Mouse (Mus musculus): ENCODE measurements around the gene Eml6.

Eml6 gene

GRCm38 (mm10) chr11:29749468-29749829 lies 276.4 kb downstream of the Eml6 start:
- no peak for DNase-seq (ENCODE audit: low spot score in 2 of 2)

- no peak for DNase-seq (ENCODE audit: low spot score in 2 of 2)
These were observed 276.9 kb downstream of the Eml6 start for GRCm38 (mm10) chr11:29748750-29749467.

GRCm38 (mm10) chr11:29747881-29748280 lies 278.0 kb downstream of the Eml6 start:
- no peak for DNase-seq (ENCODE audit: low spot score in 2 of 2)

GRCm38 (mm10) chr11:29747365-29747764 lies 278.5 kb downstream of the Eml6 start:
- no peak for DNase-seq (ENCODE audit: low spot score in 2 of 2)

GRCm38 (mm10) chr11:29746203-29746602 lies 279.6 kb downstream of the Eml6 start:
- DNase-seq (ENCODE audit: low spot score in 2 of 2), result no peak

GRCm38 (mm10) chr11:29745513-29745912 lies 280.3 kb downstream of the Eml6 start:
- no peak for DNase-seq (ENCODE audit: low spot score in 2 of 2)

GRCm38 (mm10) chr11:29744760-29745430 lies 280.9 kb downstream of the Eml6 start:
- DNase-seq (ENCODE audit: low spot score in 2 of 2), result no peak

- no peak for DNase-seq (ENCODE audit: low spot score in 2 of 2)
These were observed 286.1 kb downstream of the Eml6 start for GRCm38 (mm10) chr11:29739752-29740151.

- DNase-seq (ENCODE audit: low spot score in 2 of 2), result no peak
These were observed 297.9 kb downstream of the Eml6 start for GRCm38 (mm10) chr11:29727901-29728300.

GRCm38 (mm10) chr11:29725610-29726009 lies 300.2 kb downstream of the Eml6 start:
- DNase-seq (ENCODE audit: low spot score in 2 of 2), result no peak

- no peak for DNase-seq (ENCODE audit: low spot score in 2 of 2)
These were observed 300.7 kb downstream of the Eml6 start for GRCm38 (mm10) chr11:29725167-29725566.

- DNase-seq (ENCODE audit: low spot score in 2 of 2), result no peak
These were observed 301.6 kb downstream of the Eml6 start for GRCm38 (mm10) chr11:29724213-29724612.

- no peak for DNase-seq (ENCODE audit: low spot score in 2 of 2)
These were observed 306.2 kb downstream of the Eml6 start for GRCm38 (mm10) chr11:29719597-29719996.

GRCm38 (mm10) chr11:29718541-29718940 lies 307.3 kb downstream of the Eml6 start:
- no peak for DNase-seq (ENCODE audit: low spot score in 2 of 2)

GRCm38 (mm10) chr11:29715499-29715898 lies 310.3 kb downstream of the Eml6 start:
- no peak for DNase-seq (ENCODE audit: low spot score in 2 of 2)

GRCm38 (mm10) chr11:29714789-29715188 lies 311.0 kb downstream of the Eml6 start:
- DNase-seq (ENCODE audit: low spot score in 2 of 2), result no peak

GRCm38 (mm10) chr11:29714114-29714513 lies 311.7 kb downstream of the Eml6 start:
- no peak for DNase-seq (ENCODE audit: low spot score in 2 of 2)

- no peak for DNase-seq (ENCODE audit: low spot score in 2 of 2)
These were observed 316.3 kb downstream of the Eml6 start for GRCm38 (mm10) chr11:29709512-29709911.

GRCm38 (mm10) chr11:29706845-29707244 lies 319.0 kb downstream of the Eml6 start:
- DNase-seq (ENCODE audit: low spot score in 2 of 2), result no peak

- DNase-seq (ENCODE audit: low spot score in 2 of 2), result no peak
These were observed 320.6 kb downstream of the Eml6 start for GRCm38 (mm10) chr11:29705263-29705662.

GRCm38 (mm10) chr11:29702721-29703120 lies 323.1 kb downstream of the Eml6 start:
- no peak for DNase-seq (ENCODE audit: low spot score in 2 of 2)

GRCm38 (mm10) chr11:29694754-29695153 lies 331.1 kb downstream of the Eml6 start:
- no peak for DNase-seq (ENCODE audit: low spot score in 2 of 2)

All from urinary bladder, postnatal 4 days (tissue).